Mouse (Mus musculus): Measurements from ENCODE around the gene Cntd1.
"Not testable (repeated sequence)": the region's sequence is repeated elsewhere in the genome, so short reads cannot be mapped to it uniquely, and the experiment has no call there.

Cntd1 gene

GRCm38 (mm10) chr11:101330961-101331360 is 52.1 kb downstream of the Cntd1 start:
- DNase-seq (ENCODE audit: low spot score in 2 of 2) = not testable (repeated sequence)

GRCm38 (mm10) chr11:101332537-101332936 is 53.7 kb downstream of the Cntd1 start:
- no peak for DNase-seq (ENCODE audit: low spot score in 2 of 2)

- DNase-seq (ENCODE audit: low spot score in 2 of 2) = no peak
These were observed 55.2 kb downstream of the Cntd1 start for GRCm38 (mm10) chr11:101334023-101334422.

GRCm38 (mm10) chr11:101334516-101334915 is 55.7 kb downstream of the Cntd1 start:
- no peak for DNase-seq (ENCODE audit: low spot score in 2 of 2)

GRCm38 (mm10) chr11:101335685-101336084 is 56.9 kb downstream of the Cntd1 start:
- no peak for DNase-seq (ENCODE audit: low spot score in 2 of 2)

GRCm38 (mm10) chr11:101338123-101338760 is 59.4 kb downstream of the Cntd1 start:
- no peak for DNase-seq (ENCODE audit: low spot score in 2 of 2)
